Mouse (Mus musculus): Measurements from ENCODE around the gene Pxn.

DNA sequence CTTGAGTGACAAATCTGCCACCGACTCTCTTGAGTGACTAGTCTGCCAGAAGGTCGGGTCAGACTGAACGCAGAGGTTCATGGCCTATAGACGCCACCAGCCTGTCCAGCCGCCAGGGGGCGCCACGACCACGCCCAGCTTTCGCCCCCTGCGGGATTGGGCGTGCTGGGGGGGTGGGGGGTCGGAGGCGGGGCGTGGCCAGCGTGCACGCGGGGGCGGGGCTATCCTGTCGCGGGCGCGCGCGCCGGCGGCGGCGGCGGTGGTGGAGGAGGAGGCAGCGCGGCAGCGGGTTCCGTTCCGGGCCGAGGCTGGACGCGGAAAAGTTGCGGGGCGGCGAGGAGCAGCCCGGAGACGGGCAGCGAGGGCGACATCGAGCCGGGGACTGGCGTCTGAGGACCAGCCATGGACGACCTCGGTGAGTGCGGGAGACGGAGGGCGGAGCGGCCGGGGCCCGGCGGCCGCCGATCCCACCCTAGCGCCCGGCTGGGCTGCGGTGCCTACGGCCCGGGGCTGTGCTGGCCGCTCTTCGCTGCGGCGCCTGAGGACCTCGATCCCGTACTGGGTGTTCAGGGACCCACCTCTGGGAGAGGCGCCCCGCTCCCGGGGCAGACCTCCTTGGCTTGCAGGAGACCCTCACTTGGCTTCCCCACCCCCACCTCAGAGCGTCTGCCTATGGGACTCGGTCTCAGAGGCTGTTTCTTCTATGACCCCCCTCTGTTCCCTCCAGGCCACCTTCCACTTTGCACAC is at the start of gene Pxn:
- TF ChIP-seq CTCF (IDR thresholded peaks at IDR 0.05; ENCODE audit: low read depth) = peak; percentile 97
- TF ChIP-seq EP300 (IDR thresholded peaks at IDR 0.05; ENCODE audit: low read depth) = no peak
